Mouse (Mus musculus) CD8-positive naive resting alpha-beta T cell, adult 2 months (primary cell): ENCODE measurements around the gene H2afy2.

Experiments
- DNase-seq, 2 experiments: peaks; one replicate each; pipeline ENCODE4 v3.0.0; 2022; ENCODE audit warnings: low read depth in 2 of 2, low spot score in 2 of 2

The H2afy2 gene

DNA sequence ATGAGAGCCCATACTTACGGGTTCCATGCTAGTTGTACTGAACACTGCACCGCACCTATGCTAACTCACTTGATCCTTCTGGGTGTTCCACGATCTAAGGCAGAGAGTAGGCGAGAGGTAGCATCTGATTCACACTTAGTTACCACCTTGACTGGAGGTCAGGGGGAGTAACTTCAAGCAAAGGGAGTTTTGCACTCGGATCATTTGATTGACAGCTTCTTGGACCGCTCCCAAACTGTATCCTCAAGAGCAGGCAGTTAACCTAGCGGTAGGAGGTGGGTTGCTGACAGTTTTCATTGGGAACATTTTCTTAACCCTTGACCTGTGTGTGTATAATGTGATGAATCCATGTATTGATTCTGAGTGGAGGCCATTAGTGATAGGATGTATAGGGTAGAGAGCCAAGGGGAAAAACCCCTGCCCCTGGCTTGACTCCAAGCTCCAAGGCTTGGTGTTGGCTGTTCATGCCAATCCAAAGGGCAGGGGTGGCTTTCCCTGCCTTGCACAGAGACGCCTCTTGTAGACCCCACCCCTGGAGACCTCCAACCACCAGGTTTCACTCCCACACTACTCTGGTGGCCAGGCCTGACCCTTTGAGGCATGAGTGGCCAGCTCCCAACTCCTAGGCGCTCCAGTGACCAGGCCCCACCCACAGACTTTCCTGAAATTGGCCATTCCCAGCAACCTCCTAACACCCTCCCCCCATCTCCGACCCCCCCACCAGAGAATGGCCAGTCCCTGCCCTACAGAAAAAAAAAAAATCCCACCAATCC is 3.8 kb upstream of the H2afy2 start:
- DNase-seq = no peak

DNA sequence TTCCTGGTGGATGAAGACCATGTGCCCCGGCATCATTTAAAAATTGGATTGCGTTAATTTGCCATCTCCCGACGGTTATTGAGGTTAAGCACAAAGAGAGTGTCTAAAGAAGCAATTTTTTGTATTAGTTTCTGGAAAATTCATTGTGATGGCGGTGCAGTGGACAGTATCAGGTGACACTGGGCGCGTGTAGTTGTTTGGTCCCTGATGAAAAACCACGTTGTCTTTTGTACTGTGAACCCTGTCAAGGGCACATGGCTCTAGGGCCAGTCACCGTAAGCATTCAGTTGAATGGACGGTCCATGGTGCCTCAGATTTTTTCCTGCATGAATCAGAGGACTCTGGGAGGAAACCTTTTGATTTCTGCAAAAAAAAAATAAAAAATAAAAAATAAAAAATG is 467 bp upstream of the H2afy2 start:
- no peak for DNase-seq

DNA sequence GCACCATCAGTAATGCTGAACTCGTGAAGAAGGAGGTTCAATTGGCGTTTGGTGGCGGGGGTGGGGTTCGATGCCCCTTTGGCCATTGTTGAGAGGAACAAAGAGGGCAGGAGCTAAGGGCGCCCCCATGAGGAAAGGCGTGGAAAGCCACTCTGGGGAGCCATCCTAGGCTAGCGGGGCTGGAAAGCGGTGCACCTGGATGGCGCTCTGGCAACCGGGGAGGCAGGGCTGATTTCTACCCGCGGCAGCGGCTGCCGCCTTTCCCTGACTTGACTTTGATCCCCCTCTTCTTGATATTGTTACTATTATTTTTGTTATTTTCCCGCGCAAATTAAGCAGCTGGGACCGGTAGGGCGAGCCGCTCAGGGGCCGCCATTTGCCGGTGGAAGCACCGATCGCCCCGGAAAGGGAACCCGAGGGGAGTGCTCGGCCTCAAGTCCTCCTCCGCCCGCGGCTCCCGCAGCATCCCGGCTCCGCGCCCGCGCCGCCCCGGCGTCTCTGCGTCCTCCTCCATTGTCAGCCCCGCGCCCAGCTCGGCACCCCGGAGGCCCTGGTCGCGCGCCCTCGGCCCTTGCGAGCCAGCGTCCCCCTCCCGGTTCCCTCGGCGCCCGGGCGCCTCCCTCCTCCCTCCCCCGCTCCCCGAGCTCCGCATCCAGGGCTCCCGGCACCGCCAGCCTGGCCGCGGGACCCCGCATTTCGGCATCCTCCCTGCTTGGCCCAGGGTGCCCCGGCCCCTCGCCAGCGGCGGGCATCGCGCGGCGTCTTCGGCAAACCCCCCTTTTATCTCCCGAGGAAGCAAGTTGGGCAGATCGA is 942 bp downstream of the H2afy2 start:
- DNase-seq = no peak

DNA sequence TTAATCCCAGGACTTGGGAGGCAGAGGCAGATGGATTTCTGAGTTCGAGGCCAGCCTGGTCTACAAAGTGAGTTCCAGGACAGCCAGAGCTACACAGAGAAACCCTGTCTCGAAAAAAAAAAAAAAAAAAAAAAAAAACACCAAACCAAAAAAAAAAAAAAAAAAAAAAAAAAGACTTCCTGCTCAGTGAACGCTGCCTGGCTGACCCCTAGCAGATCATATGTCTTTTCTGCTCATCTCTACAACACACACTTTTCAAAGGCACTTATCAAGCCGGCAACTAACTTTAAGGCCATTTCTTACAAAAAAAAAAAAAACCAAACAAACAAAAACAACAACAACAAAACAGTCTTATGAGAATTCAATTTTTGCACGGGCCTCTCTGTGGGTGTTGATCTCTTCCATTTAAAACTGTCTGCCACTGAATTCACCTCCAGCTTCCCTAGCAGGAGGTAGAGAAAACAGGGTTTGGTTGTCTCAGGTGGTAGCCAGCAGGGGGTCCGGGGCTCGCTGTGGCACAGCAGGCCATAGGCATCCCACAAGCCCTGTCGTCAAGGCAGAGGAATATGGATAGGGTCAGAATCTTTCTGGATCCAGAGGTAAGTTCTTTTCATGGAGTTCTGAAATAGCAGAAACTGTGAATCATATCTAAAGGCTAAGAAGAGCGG is 2.4 kb downstream of the H2afy2 start:
- no peak for DNase-seq

DNA sequence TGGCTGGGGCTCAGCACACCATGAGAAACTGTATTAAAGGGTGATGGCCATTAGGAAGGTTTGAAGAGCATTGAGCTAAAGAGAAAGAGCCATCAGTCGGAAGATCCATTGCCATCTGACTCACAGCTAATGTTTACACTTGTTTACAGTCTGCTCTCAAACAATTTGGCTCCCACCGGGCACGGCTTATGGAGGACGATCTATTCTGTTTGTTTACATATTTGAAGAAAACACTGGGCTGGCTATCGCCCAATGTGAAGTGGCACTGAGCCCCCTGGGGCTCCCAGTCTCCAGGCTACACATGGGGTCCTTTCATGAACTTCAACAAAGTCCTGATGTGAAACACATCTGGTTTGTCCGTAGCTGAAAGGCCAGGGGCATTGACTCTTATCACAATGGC is 17.1 kb downstream of the H2afy2 start:
- DNase-seq = no peak

DNA sequence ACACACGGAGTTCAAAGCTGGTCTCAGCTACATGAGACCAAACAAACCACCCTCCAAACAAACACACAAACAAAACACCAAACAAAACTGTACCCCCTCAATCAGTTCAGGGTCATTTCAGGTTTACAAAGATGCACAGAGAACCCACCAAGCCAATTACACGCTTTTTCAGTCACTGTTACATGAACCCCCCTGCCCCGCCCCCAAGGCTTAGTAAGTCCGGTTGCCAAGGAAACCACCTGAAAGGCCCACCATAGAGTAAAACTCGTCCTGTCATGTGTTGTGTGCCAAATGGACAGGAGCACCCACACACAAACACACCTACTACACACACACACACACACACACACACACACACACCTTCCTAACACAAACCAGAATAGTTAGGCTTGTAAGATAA is 18.4 kb downstream of the H2afy2 start:
- DNase-seq = no peak

DNA sequence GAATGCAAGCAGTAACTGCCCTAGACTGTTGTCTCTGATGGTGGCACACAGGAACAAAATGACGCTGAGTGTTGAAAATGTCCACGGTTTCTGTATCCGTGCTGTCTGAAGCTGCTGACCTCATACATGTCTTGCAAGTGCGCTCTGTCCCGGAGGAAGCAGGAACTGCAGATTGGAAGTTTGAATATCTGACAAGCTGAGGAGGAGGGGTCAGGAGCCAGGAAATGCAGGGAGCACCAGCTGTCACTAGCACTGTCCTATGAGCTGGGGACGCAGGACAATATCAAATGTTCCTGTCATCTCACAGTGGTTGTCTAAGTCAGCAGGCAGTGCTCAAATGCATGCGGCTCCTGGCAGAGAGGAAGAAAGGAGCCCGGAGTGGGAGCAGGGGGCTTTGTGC is 19.3 kb downstream of the H2afy2 start:
- no peak for DNase-seq

DNA sequence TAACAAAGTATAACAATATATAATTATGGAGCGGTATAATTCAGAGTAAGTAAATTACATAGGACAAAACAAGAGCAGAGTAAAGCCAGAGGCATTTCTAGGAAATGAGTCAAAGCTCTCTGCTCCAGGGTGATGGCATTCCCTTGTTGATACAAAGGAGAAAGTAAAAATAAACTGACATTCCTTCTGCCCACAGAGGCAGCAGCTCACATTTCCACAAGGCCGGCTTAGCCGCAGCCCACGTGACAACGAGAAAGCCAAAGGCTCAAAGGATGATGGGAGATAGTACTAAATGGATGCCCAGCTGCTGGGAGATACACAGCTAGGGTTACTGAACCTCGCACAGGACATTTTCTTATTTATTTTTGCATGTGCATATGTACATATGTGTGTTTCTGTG is 24.1 kb downstream of the H2afy2 start:
- no peak for DNase-seq

DNA sequence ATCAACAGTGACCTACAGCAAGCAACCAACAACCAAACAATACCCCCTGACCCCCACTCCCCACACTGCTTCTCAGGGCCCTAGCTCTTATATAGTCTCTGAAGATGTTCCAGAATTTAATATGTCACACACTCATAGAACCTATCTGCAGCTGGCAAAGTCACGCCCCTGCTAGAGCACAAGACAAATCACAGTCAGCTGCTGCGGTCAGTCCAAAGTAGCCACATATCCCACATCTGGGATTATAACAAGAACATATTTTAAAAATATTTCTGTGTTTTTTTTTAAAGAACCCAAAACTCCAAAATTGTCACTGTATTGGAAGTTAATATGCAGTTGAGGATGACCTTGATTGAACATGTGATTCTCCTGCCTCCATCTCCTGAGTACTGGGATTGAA is 25.0 kb downstream of the H2afy2 start:
- DNase-seq = no peak

DNA sequence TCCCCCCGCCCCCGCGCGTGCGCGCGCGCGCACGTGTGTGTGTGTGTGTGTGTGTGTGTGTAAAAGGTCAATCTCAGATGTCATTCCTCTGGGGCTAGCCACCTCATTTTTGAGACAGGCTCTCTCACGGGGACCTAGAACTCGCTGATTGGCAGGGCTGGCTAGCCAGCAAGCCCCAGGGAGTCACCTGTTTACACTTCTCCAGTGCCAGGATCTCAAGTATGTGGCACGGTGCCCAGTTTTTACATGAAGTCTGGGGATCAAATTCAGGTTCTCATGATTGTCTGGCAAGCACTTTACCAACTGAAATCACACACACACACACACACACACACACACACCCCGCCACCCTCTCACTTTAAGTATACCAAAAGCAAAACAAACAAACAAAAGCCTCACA is 26.9 kb downstream of the H2afy2 start:
- no peak for DNase-seq

DNA sequence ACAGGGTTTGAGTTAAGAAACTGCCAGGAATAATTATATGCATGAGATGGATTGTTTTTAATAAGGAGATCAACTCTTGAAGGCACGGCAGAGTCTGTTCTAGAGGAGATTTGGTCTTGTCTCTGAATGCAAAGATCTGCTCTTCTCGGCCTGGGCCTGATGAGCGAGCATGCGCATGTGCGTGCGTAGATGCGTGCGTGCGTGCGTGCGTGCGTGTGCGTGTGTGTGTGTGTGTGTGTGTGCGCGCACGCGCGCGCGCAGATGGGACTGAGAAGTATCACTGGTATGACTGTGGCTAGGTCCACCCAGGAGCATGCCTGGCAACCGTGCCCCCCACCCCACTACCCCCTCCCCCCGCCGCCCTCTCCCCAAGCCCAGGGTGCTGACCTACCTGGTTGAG is 30.9 kb downstream of the H2afy2 start:
- DNase-seq = no peak

DNA sequence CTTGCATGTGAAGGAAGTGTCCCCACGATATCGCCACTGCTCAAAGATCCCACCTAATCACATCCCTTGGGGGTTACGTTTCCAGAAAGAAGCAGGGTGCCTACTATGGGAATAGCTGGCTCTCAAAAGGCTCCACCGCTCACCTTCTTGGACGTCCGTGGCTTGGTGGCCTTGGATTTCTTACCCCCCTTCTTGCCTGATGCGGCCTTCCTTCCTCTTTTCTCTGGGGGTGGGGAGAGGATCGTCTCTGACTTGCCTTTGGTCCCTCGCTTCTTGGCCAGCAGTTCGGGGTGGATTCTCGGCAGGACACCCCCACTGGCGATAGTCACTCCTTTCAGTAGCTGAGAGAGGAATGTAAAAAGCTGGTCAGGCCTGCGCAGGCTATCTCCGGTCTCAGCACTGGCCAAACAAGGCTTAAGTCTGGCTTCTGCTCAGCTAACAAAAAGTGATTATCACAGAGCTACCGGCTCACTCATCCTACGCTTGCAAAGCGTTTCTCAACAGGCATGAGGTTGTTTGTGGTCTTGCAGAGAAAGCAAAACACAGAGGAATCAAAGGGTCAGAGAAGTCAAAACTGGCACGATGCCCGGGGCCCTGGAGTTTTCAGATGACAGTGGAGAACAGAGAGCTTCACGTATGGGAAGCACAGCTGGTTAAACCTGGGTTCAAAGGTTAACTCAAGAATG is 32.3 kb downstream of the H2afy2 start:
- no peak for DNase-seq

DNA sequence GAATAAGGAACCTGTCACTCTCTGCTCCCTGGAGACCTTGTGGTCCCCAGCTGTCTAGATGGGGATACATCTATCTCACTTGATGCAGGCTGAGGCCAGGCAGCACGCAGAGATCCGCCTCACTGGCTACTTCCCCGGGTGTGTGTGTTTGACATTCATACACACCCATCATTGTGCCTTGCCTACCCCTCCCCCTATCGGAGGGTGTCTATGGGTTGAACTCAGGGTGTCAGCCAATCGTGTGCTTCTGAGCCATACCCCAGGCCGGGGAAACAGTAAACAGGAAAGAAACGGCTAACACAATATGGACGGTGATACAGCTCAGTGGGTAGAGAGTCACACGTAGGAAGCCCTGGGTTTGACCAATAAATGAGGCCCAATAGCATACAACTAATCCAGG is 33.9 kb downstream of the H2afy2 start:
- no peak for DNase-seq

DNA sequence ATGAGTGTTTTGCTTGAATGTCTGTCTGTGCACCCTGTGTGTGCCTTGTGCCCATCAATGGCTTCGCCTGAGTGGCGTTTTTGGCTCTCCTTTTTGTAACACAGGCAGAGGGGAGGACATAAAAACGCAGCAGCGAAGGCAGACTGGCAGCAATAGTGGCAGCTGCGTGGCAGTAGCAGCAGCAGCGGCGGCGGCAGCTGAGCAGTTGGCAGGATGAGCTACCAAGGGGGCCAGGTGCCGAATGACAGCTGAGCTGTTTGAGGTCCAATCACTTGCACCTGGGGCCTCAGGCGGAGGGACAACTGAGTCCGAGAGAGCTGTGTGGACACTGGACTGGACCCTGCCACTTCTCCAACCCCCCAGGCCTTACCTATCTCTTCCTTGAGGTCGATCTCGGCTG is 36.6 kb downstream of the H2afy2 start:
- no peak for DNase-seq

DNA sequence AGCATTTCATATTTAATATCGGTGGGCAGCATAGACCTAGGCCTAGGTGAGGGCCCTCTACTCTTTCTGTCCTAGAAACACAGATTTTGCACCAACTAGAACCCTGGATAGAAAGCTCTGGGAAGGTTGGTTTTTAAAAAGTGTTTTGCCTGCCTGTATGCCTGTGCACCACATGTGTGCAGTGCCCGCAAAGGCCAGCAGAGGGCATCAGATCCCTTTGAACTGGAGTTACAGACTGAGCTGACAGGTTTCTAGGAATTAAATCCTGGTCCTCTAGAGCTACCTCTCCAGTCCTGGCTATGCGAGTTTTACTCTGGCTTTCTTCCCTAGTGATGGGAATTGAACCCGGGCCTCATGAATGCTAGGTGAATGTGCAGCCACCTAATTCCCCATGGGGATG is 38.8 kb downstream of the H2afy2 start:
- no peak for DNase-seq

DNA sequence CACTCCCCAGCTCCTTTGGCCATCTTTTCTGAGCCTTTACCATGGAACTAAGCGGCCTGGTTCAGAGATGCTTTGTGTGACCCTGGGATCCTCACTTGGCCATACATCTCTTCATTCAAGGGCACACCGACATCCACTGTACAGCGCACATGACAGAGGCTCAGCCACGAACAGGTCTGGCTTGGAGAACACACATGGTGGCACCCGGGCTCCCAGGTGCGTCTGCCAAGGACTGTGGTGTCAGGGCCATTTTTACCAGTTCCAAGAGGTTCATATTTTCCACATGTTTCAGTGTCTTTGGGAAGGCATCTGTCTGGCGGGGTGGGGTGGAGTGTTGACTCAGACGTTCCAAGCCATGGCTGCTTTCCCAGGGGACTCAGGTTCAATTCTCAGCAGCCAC is 41.6 kb downstream of the H2afy2 start:
- DNase-seq = no peak

DNA sequence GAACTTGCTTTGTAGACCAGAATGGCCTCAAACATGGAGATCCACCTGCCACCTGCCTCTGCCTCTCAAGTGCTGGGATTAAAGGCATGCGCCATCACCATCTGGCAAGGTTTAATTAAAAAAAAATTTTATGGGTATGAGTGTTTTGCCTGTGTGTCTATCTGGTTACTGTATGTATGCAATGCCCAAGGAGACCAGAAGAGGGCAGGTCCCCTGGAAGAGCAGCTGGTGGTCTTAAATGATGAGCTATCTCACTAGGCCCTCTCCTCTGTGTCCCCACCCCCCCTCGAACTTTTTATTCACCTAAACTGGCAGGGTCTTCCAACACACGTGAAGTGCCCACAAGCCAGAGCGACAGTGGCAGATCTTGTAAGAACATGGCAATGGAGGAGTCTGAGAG is 42.1 kb downstream of the H2afy2 start:
- DNase-seq = no peak

DNA sequence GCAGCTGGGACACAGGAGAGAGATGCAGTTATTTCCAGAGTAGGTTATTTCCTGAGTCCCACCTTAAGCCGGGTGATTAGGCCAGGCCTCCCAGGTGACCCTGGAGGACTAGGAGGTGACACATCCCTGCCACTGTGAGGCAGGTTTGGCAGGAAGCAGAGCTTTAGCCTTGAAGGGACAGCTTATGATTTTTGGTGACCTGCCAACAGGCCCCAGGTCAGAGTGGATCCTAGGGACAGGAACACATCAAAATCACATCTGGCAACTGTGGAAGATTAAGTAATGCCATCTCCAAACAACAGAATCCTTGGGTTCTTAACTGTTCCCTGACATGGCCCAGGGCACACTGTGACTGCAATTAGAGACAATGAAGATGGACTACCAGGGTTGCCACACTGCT is 42.6 kb downstream of the H2afy2 start:
- no peak for DNase-seq

DNA sequence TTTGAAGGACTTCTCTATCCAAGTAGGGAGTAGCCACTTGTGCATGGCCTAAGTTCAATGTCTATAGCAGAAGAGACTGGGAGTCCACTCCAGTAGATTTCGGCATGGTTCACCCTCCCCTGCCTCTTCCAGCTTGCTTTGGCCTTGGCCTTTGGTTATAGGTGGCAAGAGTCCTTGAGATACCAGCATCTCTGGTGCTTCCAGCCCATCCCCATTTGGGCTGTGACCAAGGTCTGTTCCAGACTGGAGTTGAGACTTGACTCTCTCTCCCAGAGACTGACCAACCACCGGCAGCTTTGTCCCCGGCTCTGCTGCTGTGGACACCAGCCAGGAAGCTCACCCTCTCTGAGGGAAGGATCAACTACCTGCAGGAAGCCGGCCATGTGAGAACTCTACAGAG is 45.8 kb downstream of the H2afy2 start:
- DNase-seq = no peak

DNA sequence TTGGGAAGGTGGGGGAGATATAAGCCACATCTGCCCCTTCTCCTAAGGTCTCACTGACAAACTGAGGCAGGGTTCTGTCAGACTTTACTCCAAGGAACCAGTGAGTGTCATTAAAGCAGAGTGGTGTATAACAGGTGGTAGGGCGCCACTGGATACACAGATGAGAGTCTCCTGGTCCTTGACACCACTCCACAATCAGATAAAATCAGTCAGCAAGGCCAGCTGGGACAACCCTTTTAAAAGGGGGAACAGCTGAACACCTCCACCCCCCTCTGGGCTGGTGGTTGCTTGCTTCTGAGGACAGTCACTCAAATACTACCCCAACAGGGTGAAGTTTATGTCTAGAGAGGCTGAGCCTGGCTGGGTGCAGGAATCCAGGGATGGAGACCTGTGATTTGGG is 46.4 kb downstream of the H2afy2 start:
- DNase-seq = no peak

DNA sequence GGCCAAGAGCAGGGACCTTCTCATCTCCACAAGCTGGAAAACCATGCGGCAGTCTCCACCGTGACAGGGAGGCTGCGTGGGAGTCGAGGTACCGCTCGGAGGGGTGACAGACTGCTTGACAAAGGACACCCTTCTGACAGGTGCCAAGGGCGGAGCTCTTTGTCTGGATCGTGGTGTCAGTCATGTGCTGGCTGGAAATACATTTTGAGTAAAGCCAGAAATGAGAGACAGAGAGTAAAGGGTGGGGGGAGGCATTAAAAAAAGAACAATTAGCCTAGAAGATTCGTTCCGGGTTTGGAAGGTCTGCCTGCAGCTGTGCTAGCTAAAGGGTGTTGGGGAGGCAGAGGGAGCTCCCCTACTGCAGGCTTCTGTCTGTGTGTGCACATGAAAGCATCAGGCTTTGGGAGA is 47.3 kb downstream of the H2afy2 start:
- no peak for DNase-seq

DNA sequence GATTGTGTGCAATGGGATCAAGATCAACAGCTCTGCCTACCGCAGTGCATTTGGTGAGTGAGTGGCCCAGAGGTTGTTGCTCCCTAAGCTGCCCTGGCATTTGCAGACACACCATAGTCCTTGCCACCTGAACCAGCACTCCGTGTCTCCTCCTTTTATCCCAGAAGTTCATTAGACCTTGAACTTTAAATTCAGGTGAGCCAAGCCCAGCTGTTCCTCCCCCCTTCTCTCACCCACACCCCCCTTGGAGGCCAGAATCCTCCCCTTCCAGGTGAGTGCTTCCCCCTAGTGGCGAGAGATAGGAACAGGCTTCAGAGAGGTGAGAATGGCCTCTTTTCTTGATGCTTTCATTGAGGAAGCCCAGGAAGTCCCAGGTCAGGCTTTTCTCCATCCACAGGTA is 49.6 kb downstream of the H2afy2 start:
- no peak for DNase-seq
